Mouse (Mus musculus) ES-Bruce4 (cell line): ENCODE measurements around the gene Myo1a.

ENCODE experiments used
- CTCF ChIP-seq: IDR thresholded peaks from one replicate; pipeline ENCODE4 v1.8.1; 2011; ENCODE audit warnings: low read depth, low read length
- POLR2A ChIP-seq: IDR thresholded peaks from one replicate; pipeline ENCODE4 v1.8.1; 2011; ENCODE audit warnings: low read length; ENCODE audit not compliant: insufficient read depth

GRCm38 (mm10) chr10:127750136-127750777 is 45.3 kb downstream of the Myo1a start:
- TF ChIP-seq POLR2A = no peak
- no peak for TF ChIP-seq CTCF
